Mouse (Mus musculus): ENCODE measurements around the gene Arl3. TPM values are rescaled to one million over a fixed set of nuclear protein-coding genes. Genes with fewer than 3 reads are reported as not detected.

Arl3 gene
- total RNA-seq, 2 experiments from 2014 or later: 32.8 to 33.6 TPM

DNA sequence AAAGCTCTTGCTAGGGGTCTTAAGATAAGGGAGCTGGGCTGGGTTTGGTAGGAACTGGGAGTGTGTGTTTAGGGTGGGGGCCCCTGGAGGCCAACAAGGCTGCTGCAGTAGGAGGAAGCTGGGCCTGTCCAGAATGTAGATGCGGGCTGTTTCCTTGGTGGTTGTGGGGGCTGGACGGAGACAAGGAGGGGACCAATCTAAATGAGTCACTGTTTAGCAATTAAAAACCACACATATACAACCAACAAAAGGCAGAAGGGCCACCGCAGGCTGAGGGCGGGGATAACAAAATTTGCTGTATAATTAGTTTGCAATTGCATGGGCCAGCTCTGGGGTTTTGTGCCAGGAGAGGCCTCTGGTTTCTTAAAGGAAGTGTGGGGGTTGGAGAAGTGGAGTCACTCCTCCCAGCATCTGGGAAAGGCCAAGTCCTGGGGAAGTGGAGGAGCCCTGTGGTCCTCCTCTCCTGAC, 68.9 kb downstream of the Arl3 start:
- DNase-seq: peak; percentile 72 to 75
- intact Hi-C loops (cut with DNase I): loop anchor here (2.0 kb wide), 1 partner anchor 21 kb away; no protein-coding TSS in a partner anchor

DNA sequence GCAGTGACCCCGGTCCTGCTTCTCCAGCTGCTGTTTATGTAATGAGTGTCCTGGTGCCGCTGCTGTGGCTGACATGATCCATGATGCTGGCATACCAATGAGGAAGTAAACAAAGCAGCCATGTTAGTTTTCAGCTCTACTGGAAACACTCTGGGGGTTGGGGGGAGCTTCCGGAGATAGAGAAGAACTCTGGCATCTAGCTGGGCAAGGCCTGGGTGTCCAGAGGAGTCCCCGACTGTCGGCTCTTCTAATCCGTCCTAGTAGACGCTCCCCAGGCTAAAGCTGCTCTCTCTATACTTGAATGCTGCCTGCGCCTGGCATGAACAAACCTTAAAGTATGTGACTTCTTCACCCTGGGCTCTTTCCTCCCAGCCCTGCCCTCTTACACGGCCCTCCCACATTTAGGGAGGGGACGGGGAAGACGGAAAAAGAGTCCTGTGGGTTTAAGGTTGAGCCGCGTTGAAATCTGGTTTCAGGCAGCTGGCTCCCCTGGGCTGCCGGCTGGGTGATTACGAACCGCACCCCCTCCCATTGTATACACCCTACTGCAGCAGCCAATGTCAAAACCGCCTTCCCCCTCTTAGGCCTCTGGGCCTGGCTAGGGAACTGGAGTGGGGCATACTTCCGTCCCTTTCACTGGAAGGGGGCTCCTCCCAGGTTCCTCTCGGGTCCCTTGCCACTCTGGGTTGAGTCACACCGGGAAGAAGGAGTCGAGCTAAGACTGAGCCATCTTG, 69.5 kb downstream of the Arl3 start:
- intact Hi-C loops (cut with DNase I): loop anchor here (2.0 kb wide), 3 partner anchors 21 to 107 kb away; partner anchors contain the start of gene Sufu
- DNase-seq: peak; percentile 85 to 88

DNA sequence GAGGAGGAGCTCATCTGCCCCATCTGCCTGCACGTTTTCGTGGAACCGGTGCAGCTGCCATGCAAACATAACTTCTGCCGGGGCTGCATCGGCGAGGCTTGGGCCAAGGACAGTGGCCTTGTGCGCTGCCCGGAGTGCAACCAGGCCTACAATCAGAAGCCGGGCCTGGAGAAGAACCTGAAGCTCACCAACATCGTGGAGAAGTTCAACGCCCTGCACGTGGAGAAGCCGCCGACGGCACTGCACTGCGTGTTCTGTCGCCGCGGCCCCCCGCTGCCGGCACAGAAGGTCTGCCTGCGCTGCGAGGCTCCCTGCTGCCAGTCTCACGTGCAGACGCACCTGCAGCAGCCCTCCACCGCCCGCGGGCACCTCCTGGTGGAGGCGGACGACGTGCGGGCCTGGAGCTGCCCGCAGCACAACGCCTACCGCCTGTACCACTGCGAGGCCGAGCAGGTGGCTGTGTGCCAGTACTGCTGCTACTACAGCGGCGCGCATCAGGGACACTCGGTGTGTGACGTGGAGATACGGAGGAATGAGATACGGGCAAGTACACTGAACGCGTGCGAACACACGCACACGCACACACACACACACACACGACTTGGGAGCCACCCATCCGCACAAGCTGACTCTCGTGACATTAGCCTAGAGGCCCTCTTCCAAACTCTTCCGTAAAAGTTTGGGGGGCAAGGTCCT, 70.4 kb downstream of the Arl3 start:
- peak; percentile 87 to 88 for DNase-seq
- intact Hi-C loops (cut with DNase I): loop anchor here (2.0 kb wide), 2 partner anchors 48 to 106 kb away; partner anchors contain the start of gene Sufu

DNA sequence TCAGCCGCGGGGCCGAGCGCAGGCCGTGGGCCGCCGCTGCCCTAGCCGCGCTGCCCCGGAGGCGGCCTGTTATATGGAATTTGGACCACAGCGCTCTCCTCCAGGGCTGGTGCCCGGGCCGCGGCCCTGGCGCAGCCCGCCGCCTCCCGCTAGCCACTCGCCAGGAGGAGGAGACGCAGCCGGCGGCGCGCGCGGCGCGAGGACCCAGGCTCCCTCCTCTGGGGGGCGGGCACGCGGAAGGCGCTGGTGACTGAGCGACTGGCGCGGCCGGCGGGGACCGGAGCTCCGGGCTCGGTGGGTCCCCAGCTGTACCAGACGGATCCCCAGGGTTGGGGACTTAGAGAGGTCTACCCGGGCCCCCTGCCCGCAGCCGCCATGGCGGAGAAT, 70.9 kb downstream of the Arl3 start:
- intact Hi-C loops (cut with DNase I): loop anchor here (2.0 kb wide), 2 partner anchors 47 to 105 kb away; partner anchors contain the start of gene Sufu
- peak; percentile 87 to 88 for DNase-seq

DNA sequence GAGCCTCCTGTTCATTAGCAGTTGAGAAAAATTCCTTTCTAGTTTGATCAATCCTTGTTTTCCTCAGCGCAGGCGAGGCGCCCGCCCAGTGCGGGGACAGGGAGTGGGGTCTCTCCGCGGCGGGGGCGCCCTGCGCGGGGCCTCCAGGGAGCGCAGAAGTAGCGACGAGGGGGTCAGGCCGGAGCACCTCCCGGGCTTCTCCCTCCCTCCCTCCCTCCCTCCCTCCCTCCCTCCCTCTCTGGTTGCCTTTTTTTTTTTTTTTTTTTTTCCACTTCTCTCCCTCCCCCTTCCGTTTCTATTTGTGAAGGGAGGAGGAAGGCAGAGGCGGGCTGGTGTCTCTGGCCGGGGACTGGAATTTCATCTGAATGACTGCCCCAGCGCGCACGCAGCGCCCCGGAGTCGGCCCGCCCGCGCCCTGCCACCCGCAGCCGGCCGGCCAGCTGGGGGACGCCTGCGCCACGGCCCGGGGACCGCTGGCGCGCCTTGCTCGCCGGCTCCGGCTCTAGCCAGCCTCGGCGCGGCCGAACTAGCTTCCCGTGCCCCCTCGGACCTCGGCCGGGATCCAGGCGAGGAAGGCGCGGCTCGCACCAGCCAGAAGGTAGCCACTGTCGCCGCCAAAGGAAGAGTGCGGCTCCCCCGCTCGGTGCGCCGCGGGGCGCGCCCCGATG, 71.5 kb downstream of the Arl3 start, which contains the start of gene Trim8:
Gene Trim8, plus strand, starts transcription at position 302 of the 668 bp plus-strand sequence.
- intact Hi-C loops (cut with DNase I): loop anchor here (2.0 kb wide), 2 partner anchors 47 to 105 kb away; partner anchors contain the start of gene Sufu
- DNase-seq: peak; percentile 90 to 92

DNA sequence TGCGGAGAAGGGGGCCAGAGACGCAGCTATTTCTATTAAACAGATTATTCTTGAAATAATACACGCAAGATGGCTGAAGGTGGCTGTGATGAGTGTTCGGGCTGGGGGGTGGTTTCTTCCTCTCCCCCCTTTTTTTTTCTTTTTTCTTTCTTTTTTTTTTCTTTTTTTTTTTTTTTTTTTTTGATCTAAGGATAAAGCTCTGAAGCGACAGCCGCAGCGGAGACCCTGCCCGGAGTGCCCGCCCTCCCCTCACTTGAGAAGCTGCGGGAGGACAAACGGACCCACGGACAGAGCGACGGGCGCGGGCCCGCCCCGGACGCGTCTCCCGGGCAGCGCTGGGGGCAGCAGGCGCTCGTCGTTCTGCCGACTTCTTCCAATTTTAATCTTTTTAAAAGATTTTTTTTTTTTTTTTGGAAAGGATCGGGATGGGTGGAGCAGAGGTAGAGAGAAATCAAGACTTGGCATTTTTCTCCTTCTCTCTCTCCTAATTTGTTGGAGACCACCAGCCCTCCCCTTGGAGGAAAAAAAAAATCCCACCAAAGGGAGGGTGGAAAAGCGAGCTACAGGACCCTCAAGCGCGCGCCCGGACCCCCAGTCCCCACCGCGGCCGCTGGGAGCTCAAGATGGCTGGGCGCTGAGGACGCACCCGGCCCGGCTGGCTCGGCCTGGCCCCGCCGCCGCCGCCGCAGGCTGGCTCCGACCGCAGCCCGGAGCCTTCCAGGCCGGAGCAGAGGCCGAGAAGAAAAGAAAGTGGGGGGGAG, 72.2 kb downstream of the Arl3 start:
- DNase-seq: peak in 1 of 2 experiments; percentile 74
- intact Hi-C loops (cut with DNase I): loop anchor here (1.0 kb wide), 1 partner anchor 16 kb away; no protein-coding TSS in a partner anchor

DNA sequence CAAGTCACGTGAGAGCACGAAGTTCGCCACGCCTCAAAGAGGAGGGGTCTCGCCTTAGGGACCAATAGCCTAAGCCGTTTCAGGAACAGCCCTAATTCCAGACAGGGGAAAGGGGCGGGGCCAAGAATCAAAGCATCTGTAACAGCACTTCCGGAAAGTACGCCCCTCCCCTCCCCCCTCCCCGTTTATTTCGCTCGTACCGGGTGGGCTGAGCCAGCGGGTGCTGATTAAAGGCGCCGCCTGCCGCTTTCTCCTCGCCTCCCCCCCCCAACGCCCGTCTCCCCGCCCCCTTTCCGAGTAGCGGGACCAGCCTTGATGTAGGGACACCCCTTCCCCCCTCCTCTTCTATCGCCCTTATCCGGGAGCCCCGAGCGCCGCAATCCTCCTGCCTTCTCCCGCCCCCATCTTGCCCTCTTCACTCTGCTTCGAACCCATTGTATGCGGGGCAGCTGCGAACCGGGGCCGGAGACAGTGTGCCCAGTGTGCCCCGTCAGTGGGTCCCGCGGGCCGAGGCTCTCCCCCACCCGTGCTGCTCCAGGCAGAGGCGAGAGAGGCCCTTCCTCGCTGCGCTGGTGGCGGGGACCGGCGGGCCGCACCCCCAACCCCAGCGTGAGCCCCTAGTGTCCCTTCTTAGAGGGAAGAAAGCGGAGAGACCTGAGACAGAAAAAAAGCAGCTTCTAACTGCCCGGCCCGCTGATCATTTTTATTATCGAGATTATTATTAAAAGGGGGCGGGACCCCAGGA, 73.0 kb downstream of the Arl3 start:
- DNase-seq: peak; percentile 98
- intact Hi-C loops (cut with DNase I): loop anchor here (1.0 kb wide), 1 partner anchor 16 kb away; no protein-coding TSS in a partner anchor

DNA sequence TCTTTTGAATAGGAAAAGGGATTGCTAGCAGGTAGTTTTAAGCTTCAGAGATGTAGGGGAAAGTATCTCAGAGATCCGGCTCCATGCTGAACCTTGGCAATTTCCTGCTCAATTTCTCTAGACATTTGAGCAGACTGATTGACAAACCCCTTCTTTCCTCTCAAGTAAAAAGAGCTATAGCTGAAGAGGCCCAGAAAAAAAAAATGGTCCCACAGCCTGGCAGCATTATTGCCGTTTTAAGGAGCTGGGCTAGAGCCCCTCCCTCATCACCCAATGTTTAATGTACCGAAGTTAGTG, 73.5 kb downstream of the Arl3 start:
- no peak for DNase-seq
- intact Hi-C loops (cut with DNase I): no loop called here

DNA sequence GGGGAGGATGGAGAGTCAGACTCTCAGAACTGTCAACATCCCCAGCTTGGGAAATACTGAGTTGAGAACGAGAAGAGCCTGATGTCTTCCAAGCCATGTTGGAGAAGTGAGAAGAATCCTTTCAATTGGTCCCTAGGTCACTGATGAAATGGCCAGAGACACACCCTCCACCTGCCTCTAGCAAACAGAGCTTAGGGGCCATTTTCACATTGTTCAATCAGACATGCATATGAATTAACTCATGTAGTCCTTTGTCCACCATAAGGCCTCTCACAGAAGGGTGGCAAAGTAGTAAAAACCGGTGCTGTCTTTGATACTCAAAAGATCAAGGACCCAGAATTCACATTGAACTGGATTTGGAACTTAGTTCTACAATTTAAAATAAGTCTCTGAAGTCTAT, 75.8 kb downstream of the Arl3 start:
- no peak for DNase-seq
- intact Hi-C loops (cut with DNase I): no loop called here

DNA sequence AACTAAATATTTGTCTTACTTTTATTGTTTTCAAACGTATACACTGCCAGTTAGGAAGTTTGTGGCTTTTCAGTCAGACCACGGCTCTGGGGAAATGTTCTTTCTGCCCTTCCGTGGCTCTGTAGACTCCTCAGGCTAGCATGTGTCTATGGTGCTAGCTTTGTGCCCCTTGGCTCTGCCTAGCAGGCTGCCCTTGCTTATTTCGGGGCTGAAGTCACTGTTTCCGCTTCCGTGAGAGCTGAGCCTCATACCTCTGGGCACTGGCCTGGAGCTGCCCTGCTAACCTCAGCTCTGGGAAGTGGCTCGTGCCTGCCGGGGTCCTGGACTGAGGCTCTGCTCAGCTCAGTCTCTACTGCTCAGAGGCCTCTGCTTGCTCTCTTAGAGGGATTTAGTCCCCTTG, 77.9 kb downstream of the Arl3 start:
- intact Hi-C loops (cut with DNase I): no loop called here

DNA sequence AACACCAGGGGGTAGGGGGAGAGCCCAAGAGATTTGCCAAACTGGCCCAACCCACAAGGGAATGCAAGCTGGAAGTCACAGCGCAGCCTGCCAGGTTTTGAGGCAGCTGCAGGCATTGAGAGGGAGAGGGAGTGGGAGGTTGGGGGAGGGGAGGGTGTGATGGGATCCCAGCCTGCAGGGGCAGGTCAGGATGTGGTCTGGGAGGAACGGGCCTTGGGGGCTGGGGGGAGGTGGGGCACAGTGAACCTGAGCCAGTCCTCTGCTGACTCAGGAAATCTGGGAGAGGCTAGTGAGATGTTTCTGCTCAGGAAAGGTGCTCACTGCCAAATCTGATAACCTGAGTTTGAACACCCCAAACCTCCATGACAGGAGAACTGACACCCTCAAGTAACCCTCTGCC, 82.4 kb downstream of the Arl3 start:
- DNase-seq: peak in 1 of 2 experiments; percentile 64
- intact Hi-C loops (cut with DNase I): no loop called here

More for the DNA sequence above, 77.9 kb downstream of the Arl3 start:
- no peak for DNase-seq

DNA sequence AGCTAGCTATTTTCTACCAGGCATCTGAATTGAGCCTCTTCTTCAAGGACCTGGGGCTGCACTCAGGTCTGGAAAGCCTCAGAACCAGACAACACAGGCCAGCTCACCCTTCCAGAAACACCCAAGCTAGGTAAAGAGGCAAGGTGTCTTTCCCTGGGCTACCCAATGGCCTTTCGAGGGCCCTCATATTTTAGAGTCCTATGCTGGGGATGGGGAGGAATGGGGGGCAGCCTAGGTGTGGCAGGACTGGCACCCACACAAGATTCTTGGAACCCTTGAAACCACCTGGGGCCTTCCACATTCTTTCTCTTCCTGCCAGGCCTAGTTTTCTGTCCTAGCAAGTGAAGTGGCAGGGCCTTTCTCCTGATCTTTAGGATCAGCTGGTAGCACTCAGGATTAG, 83.5 kb downstream of the Arl3 start:
- intact Hi-C loops (cut with DNase I): no loop called here
- no peak for DNase-seq

DNA sequence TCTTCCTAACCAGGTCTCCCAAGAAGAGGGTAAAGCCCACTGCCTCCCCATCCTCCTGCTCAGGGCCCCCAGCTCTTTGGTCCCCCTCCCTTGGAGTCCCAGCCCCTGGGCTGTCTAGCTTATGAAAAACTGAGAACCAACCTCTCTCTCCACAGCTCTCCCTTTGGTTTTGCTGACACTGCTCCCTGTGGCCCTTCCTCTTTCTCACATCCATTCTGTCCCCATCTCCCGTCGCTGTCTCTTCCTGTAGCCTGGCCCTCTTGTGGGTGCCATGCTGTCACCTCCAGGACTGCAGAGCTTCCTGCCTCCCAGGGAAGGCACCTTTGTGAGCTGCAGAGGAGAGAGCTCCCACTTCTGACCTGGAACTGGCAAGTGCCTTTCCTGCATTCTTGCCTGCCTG, 86.3 kb downstream of the Arl3 start:
- no peak for DNase-seq
- intact Hi-C loops (cut with DNase I): no loop called here

DNA sequence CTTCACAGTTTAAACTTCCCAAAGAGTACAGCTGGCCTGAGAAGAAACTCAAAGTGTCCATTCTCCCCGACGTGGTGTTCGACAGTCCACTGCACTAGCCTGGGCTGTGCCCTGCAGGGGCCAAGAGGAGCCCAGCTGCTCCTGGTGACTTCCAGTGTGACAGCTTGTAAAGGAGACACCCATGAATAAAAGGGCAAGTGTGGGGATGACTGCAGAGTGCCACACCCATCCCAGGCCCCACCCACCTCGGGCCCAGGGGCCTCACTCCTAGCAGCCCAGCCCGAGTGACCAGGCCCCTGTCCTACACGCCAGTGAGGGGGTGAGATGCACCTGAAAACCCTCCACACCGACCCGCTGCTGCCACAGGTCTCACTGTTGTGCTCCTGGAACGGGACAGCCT, 87.2 kb downstream of the Arl3 start:
- intact Hi-C loops (cut with DNase I): no loop called here
- DNase-seq: no peak

DNA sequence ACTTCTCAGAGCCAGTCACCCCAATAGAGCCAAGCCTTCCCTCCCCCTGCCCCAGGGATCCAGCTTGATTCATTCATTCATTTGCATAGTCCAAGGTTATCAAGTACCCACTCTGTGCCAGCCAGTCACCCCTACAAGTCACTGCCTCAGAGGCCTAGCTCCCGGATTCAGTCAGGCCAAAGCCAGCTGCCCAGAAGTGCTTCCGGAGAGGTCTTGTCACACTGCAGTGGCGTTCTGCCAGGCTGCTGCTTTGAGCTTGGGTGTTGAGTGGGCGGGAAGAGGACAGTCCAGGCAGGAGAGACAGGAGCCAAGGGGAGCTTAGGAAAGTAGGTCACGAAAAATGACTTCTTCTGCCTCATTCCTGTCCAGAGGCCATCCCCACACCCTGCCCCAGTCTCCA, 88.5 kb downstream of the Arl3 start:
- intact Hi-C loops (cut with DNase I): loop anchor here (1.0 kb wide), 1 partner anchor 16 kb away; no protein-coding TSS in a partner anchor
- DNase-seq: peak; percentile 92 to 94

DNA sequence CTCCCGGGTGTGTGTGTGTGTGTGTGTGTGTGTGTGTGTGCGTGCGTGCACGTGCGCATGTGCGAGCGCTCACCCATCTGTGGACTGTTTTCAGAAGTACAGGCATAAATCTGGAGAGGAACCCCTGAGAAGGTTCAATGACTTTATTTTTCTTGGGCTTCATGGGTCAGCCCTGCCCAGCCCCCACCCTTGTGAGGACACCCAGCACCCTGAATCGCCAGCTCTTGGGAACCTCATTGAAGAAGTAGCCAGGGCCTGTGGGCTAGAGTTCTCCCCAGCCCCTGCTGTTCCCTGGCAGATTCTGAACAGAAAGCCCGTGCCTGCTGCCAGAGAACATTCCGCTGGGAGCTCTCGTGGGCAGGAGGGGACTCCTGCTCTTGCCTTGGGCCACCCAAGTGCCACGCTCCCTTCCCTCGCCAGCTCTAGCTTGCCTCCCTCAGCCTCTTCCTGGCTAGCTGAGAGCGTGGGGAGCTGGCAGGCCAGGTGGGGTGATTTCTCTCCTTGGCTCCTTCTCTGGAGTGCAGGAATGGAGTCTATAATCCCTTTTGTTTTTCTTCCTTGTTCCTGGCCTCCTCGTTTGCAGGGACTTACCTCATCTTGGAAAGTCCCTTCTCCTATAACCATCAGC, 89.2 kb downstream of the Arl3 start:
- intact Hi-C loops (cut with DNase I): loop anchor here (1.0 to 2.0 kb wide), 2 partner anchors 16 to 25 kb away; no protein-coding TSS in a partner anchor
- DNase-seq: peak; percentile 67 to 68

DNA sequence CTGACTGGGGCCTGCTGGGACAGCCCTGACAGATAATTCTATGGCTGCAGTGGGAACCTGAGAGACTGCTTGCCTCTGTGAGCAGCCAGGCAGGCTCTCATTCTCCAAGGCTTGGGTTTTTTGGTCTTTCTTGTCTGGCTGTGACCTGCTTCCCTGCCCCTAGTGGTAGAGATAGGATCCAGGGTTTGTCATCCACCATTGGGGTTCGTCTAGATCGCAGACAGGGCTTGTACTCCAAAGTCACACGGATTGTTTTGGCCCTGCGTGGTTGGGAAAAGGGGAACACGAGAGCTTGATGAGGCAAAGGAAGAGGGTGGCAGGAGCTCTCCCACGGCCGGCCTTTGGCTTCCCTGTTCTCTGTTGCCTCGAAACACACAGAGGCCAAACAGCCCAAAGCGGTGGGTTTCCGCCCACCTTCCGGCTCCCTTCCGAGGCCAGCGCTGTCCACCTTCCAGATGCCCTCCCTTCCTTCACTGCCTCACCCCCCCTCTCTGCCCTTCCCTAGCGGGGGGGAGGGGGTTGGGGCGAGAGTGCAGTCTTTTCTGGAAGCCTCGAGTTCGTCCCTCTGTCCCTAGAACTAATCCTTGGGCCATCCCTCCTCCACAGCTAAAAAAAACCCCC, 90.0 kb downstream of the Arl3 start:
- intact Hi-C loops (cut with DNase I): loop anchor here (2.0 kb wide), 1 partner anchor 24 kb away; no protein-coding TSS in a partner anchor
- no peak for DNase-seq

DNA sequence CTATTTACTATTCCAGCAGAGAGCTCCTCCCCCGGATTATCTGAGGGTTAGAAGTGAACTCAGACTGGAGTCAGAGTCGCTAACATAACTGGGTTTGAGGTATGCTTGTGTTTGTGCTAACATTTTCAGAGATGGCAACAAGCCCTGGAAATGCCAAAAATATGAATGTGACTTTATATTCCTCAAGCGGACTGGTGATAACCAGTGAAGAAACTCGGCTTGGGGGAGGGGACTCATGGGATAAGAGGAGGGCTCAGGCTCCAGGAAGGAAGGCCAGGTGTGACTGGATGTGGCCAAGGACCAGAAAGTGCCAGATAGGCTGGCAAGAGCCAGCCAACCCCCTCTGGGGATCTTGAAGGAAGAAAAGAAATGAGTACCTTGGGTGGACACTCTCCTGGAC, 91.2 kb downstream of the Arl3 start:
- intact Hi-C loops (cut with DNase I): loop anchor here (2.0 kb wide), 1 partner anchor 23 kb away; no protein-coding TSS in a partner anchor
- no peak for DNase-seq

All from heart, postnatal 10 days (tissue).